Mouse (Mus musculus) kidney, adult 8-10 months (tissue): Measurements from ENCODE around the gene Rps13.
"Not testable (repeated sequence)": the region's sequence is repeated elsewhere in the genome, so short reads cannot be mapped to it uniquely, and the experiment has no call there.

ENCODE experiments used
- DNase-seq, 2 experiments: peaks; one replicate each; pipeline ENCODE4 v3.0.0; 2022

Gene Rps13

GRCm38 (mm10) chr7:116333713-116334668, at the start of gene Rps13:
Gene Rps13, minus strand, starts transcription at chr7:116334195.
- peak; percentile 96 to 98 for DNase-seq

DNA sequence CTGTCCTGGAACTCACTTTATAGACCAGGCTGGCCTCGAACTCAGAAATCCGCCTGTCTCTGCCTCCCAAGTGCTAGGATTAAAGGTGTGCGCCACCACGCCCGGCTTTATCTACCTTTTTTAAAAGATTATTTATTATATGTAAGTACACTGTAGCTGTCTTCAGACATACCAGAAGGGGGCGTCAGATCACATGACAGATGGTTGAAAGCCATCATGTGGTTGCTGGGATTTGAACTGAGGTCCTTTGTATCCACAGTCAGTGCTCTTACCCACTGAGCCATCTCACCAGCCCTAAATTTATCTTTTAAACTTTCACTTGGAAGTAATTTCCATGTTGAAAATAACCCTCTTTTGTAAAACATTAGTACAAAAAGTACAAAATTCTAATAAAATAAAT, 45.2 kb upstream of the Rps13 start:
- not testable (repeated sequence) for DNase-seq

GRCm38 (mm10) chr7:116374284-116374683, 40.3 kb upstream of the Rps13 start:
- DNase-seq: no peak

GRCm38 (mm10) chr7:116336226-116336625, 2.2 kb upstream of the Rps13 start:
- DNase-seq: peak; percentile 54 to 81

- no peak for DNase-seq
These were observed 1.1 kb upstream of the Rps13 start for GRCm38 (mm10) chr7:116335133-116335532.

DNA sequence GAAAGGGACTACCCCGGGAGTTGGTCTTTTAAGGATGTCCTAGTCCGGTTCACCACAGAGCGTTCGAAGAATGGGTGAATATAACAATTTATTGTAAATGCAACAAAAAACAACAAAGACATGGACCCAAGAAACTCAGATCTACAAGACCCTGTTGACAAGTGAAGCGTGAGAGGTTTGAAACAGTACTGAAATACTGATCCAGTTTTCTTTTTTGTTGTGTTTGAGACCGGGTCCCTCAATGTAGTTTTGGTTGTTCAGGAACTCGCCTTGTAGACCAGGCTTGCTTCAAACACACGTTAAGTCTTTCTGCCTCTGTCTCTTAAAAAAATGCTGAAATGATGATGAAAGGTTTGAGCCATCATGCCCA, 659 bp upstream of the Rps13 start:
- DNase-seq: no peak

DNA sequence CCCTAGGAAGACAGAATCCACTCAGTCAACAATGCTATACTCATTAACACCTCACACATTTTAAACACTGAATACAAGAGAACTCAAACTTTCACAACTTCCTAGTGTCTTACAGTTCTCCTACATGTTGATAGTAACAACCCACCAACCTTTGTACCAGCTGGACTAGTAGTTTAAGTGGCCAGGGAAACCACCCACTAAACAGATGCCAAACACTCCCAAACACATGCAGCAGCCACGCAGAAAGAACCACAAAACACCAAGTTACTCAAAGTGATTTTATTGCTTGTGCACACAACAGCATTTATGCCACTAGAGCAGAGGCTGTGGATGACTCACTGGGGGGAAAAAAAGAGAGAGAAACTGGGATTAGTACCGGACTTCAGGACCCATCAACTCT, 2.7 kb downstream of the Rps13 start:
- no peak for DNase-seq

DNA sequence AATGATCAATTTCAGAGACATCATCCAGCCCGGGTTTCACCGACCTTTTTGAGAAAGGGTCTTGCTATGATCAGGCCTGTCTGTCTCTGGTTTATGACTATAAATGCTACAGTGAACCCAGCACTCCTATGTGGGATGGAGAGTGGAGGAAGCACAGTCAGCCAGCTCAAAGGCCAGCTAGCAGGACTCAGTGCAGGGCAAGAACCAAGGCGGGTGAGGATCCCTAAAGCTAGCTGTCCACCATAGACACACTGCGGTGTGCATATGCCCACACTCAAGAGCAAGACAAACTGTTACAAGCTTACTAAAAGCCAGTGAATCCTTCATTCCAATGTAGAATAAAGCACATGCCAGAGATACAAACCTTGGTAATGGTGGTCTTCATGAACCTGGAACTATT, 4.1 kb downstream of the Rps13 start:
- no peak for DNase-seq

DNA sequence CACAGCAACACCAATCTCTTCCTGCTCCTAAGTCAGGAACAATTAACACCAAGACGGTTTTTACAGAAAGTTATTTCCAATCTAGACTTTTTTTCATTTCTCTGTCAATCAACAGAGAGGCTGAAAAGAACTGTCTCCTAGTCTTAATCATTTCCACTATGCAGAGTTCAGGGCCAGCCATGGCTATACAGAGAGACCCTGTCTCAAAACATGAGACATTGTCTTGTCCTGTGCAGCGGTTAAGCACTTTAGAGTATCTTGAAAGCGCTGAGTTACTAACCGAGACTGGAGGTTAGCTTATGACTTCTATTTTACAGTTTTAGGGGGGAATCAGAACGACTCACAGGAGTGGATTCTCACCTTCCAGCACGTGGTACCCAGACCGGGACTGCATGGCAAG, 5.2 kb downstream of the Rps13 start:
- DNase-seq: no peak

- no peak for DNase-seq
These were observed 6.1 kb downstream of the Rps13 start for GRCm38 (mm10) chr7:116327901-116328300.

DNA sequence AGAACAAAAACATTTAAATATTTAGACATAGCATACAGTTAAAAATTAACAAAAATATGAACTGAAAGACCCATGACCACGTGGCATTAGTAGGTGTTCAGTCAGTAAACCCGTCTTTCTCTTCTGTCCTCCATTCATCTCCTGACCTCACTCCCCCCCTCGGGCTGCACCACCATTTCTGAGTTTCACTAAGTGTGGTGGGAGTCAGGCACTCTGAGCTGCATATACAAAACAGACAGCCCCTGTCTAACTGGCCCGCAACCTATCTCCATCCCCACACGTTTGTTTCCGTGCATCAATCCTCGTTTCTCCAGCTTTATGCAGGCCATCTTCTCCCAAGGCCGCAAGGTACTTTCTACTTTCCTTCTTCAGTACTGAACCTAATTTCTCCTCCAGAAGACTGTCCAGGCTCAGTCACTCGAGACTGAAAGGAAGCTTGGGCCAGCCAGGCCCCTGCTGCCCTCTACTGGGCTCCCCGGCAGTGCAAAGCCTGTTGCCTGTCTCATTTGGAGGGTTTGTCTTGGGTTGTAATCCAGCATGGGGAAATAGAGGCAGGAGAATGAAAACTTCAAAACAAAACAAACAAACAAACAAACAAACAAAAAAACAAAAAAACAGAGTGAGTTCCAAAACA, 10.5 kb downstream of the Rps13 start:
- peak; percentile 70 to 86 for DNase-seq

DNA sequence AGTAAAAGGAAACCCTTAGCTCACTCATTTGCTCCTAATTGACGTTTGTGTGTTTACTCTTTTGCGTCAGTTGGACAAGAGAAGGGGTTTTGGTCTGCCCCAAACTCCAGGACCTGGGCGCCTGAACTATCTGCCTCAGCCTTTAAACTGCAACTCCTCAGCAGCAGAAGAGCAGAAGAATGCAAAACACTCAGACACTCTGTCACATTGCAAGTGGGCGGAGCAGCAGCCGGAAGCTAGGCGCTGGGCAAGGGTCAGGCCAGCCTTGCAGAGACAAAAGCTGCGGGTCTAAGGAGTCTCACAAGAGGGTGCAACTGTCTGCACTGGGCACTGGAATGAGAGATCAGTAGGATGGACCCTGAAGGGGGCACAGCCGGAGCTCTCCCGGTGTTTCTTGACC, 24.5 kb downstream of the Rps13 start:
- peak; percentile 84 to 87 for DNase-seq

- DNase-seq: no peak
These were observed 25.4 kb downstream of the Rps13 start for GRCm38 (mm10) chr7:116308632-116308991.

DNA sequence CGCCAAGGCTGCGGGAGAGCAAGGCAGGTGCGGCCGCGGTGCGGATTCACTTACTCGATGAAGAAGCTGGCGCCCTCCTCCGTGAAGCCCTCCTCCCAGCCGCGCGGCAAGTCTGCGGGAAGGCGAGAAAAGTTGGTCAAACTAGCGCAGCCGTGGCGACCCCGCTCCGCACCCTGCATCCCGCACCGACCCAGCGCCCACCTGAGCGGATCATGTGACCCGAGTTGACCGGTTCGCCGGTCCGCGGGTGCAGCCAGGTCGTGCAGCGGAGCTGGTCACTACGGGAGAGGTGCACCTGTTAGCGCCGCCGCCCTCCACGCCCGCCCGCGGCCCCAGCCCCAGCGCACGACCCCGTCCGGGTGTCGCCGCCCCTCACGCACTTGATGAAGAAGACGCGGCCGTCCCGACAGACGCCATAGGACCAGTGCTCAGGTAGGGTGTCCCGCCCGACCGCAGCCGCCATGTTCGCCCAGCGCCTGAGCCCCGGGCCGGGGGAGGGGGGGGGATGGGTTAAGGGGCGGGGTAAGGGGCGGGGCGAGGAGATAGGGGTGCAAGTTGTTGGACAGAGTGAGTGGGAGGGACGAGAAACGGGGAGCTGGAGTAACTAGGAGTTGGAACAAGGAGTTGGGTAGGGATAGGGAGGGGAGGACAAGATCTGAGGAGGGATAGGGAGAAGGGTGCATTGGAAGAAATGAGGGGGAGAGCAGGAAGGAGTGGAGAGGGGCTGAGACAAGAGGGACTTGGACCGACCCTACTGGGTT, 25.9 kb downstream of the Rps13 start, which contains the start of gene Plekha7:
Gene Plekha7 (minus strand): TSS at position 506 of the 761 bp plus-strand sequence.
- peak; percentile 78 to 87 for DNase-seq

- DNase-seq: peak; percentile 86 to 87
These were observed 26.7 kb downstream of the Rps13 start for GRCm38 (mm10) chr7:116307099-116307870.

DNA sequence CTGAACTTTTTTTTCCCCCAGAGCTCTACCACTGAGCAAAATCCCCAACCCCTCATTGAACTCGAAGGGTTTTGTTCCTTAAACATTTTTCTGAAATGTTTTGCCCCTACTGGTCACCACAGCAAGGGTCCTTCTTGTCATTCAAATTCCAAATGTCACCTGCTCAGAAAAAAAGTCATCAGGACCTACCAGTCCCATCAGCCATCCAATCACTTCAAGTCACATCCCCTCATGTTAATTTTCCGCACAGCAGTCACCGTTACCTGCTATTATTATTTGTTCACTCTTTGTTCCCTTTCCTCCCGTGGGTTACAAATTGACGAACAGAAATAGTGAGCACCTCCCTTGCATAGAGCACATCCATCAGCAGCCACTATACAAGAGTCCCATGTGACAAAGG, 27.4 kb downstream of the Rps13 start:
- no peak for DNase-seq

- no peak for DNase-seq
These were observed 32.2 kb downstream of the Rps13 start for GRCm38 (mm10) chr7:116301661-116302311.

DNA sequence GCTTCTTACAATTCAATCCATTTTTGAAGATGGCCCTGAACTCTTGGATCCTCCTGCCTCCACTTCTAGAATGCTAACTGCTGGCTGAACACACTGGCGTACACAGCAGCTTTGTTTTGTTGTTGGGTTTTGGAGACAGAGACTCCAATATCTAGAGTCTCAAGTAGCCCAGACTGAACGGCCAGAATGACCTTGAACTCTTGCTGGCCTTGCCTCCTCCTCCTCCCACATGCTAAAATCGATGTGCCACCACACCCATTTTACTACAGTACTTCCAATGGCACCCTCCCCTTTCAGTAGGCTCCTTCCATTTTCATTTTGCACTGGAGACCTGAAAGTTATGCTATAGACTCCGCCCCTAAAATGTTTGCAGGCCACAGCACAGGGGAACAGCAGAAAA, 32.9 kb downstream of the Rps13 start:
- DNase-seq: no peak

DNA sequence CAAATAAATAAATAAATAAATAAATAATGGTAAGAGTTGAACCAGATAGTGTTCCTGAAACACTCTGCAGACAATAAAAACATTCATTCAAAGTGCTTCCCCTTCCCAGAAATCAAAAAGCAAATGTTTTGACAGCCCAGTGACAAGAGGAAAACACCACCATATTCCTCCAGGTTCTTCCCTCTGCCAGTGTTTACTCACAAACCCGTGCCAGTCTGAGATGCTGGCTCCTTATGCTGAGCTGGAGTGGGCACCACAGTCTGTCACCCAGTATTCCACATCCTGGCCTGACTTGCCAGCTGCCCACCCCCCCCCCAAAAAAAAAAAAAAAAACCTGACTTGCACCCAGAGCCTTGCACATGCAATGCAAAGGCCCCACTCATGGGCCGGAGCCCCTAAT, 35.1 kb downstream of the Rps13 start:
- DNase-seq: no peak

DNA sequence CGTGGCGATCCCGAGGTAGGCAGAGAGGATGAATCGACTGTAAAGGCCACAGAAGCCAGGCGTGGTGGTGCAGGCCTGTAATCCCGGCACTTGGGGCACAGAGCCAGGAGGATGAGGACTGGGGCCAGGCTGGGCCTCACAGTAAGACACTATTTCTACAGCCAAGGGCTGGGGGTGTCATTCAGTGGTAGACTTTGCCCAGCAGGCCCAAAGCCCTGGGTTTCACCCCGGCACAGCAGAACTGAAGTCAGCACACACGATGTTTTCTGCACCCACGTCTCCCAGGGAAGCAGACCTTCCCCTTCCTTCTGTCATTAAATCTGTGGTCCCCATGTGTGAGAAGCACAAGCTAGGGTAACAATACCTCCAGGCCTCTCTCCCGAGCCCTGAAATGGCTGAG, 35.6 kb downstream of the Rps13 start:
- DNase-seq: peak; percentile 73 to 80

GRCm38 (mm10) chr7:116294961-116295360, 39.0 kb downstream of the Rps13 start:
- DNase-seq: no peak

- peak; percentile 57 to 82 for DNase-seq
These were observed 41.6 kb downstream of the Rps13 start for GRCm38 (mm10) chr7:116292377-116292776.
